Mouse (Mus musculus) olfactory bulb, adult 2 months (tissue): ENCODE results near the gene Krtap10-4.

ENCODE experiments used
- CTCF ChIP-seq: fragments of 200-500 bp; IDR thresholded peaks from 2 replicates; pipeline ENCODE4 v1.5.1; 2012; ENCODE audit warnings: low read depth, mild to moderate bottlenecking, low read length, moderate library complexity; ENCODE audit not compliant: insufficient read depth
- POLR2A ChIP-seq: fragments of 200-500 bp; IDR thresholded peaks from 2 replicates; pipeline ENCODE4 v1.6.1; 2012; ENCODE audit warnings: mild to moderate bottlenecking, low read depth, low read length, moderate library complexity; ENCODE audit not compliant: insufficient read depth

DNA sequence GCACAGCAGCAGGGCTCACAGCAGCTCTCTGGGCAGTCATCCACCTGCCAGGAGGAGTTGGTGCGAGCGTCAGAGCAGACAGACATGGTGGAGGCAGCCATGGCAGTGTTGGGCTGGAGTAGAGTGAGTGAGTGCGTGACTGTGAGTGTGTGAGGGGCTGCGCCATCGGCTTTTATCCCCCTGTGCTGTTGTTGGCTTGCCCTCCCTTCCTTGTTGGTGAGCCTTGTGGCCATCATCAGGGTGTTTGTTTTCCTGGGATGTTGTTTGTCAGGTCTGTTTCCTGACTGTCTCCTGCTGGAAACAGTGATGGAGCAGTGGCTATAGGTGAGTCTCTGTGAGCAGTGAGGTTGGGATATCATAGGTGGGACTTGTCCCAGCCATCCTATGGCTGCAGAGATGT, 15.2 kb downstream of the Krtap10-4 start, which contains the start of gene Gm9507:
- TF ChIP-seq CTCF, result no peak
- TF ChIP-seq POLR2A, result no peak
